Mouse (Mus musculus) c-Kit-positive CD71-positive TER-119-positive erythroid progenitor cells, embryonic 14.5 days (primary cell): ENCODE measurements around the gene Tbc1d10c.

Experiments
- DNase-seq: peaks from one replicate; pipeline ENCODE4 v3.0.0-alpha.2; 2013; ENCODE audit warnings: low spot score

Gene Tbc1d10c

DNA sequence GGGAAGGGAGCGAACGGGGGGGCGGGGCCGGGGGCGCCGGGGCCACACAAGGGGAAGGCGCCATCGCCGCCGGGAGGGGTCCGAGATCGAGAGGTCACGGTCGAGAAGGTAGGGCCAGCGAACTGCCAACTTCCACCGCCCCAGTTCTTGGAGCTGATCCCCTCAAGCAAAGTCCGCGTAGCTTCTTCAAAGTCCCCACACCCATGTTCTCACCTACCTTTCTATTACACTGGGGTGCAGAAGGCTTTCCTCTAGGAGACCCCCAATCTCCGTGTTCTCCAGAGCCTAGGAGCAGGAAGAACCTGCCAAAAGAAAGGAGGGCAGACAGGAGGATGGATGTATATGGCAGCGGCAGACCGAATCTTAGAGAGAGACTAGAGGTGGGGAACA, 24.4 kb upstream of the Tbc1d10c start:
- DNase-seq: no peak

GRCm38 (mm10) chr19:4214771-4215450, 23.8 kb upstream of the Tbc1d10c start:
- no peak for DNase-seq

DNA sequence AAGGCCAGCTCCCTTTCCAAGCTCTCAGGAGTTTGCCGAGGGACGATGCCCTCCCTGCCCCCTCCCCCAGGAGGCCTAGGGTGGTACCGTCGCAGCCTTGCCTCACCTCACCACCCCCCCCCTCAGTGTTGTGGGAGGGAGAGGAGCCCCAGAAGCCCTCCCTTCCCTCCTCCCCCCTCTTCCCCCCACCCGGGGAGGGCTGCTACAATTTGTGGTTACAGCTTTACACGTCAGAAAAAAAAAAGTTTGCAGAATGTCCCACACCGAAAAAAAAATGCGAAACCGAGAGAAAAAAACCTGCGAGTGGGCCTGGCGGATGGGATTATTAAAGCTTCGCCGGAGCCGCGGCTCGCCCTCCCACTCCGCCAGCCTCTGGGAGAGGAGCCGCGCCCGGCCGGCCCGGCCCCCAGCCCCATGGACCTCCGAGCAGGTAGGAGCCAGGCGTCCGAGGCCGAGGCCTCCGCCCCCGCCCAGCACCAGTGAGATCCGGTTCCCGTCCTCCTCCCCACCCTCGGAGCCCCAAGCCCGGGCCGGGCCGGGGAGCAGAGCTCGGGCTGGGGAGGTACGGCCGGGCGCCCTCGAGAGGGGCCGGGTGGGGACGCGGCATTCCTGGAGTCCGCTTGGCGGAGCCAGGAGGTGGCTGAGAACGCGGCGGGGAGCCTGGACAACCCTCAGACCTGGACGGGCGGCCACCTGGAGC, 23.1 kb upstream of the Tbc1d10c start, which contains the start of the genes Clcf1 and AC109138.7:
Gene Clcf1, plus strand, starts transcription at position 168 of the 700 bp plus-strand sequence.
Gene AC109138.7, plus strand, starts transcription at position 287 of the 700 bp plus-strand sequence.
- no peak for DNase-seq

DNA sequence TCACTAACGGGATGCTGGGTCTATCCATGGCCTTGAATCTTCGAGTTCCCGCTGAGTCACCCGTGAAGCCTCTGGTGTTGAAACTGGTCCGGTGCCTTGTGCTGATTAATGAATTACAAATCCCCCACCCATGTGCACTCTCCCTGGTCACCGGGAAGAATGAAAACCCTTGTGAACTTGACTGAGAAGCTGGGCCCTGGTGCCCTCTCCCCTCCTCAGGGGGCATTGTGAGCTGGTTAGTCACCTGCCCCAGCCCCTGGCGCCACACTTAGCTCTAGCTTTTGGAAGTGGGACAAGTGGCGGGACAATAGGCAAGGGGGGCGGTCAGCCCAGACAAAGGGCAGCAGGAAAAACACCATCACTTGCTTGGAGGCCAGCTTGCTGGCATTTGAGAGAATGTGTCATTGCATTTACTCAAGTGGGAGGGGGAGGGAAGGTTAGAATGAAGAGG, 22.5 kb upstream of the Tbc1d10c start:
- DNase-seq: no peak

GRCm38 (mm10) chr19:4211891-4212588, 21.0 kb upstream of the Tbc1d10c start:
- DNase-seq: no peak

- DNase-seq: no peak
Measured at GRCm38 (mm10) chr19:4208563-4208962, 17.5 kb upstream of the Tbc1d10c start.

DNA sequence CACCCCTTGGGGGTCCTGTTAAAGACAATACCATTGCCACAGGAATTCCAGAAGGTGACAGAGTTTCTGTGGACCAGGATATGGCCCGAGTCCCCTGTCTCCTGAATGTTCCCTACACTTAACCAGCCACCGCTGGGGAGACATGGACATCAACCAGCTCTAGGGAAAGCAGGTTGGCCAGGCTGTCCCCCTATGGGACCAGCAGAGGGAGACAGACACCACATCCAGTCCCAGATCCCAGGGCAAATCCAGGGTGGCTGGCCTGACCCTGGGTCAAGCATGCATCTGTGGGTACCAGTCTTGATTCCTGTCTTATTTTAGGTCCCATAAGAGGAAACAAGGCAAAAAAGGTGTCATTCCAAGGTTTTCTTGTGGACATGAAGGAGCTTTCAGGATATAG, 15.9 kb upstream of the Tbc1d10c start:
- peak; percentile 52 for DNase-seq

DNA sequence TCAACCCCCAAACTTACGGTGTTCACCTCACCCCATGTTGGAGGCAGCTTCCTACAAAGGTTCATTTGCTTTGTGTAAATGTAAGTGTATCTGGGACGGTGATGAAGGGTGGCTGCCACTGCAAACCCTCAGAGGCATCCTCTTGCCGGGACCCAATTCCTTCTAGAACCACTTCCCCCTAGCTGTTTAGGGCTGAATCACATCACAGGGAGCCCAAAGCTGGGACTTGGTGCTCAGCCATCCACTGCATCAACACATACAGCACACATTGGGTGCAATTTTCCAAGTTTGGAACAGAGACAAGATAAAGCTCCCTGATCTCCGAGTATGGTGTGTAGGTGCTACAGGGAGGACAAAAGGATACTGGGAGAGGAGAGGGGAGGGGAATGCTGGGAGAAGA, 13.8 kb upstream of the Tbc1d10c start:
- no peak for DNase-seq

GRCm38 (mm10) chr19:4203604-4204326, 12.7 kb upstream of the Tbc1d10c start:
- DNase-seq: no peak

DNA sequence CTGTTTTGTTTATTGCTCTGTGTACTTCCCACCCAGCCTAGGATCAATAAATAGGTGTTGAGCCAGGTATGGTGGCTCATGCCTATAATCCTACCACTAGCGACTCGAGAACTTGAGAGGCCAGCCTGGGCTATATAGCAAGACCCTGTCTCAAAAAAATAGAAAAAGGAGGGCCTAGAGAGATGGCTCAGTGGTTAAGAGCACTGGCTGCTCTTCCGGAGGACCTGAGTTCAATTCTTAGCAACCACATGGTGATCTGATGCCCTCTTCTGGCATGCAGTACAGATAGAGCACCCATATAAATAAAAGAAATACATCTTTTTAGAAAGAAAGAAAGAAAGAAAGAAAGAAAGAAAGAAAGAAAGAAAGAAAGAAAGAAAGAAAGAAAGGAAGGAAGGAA, 12.1 kb upstream of the Tbc1d10c start:
- DNase-seq: no peak

GRCm38 (mm10) chr19:4202149-4202548, 11.1 kb upstream of the Tbc1d10c start:
- DNase-seq: no peak

DNA sequence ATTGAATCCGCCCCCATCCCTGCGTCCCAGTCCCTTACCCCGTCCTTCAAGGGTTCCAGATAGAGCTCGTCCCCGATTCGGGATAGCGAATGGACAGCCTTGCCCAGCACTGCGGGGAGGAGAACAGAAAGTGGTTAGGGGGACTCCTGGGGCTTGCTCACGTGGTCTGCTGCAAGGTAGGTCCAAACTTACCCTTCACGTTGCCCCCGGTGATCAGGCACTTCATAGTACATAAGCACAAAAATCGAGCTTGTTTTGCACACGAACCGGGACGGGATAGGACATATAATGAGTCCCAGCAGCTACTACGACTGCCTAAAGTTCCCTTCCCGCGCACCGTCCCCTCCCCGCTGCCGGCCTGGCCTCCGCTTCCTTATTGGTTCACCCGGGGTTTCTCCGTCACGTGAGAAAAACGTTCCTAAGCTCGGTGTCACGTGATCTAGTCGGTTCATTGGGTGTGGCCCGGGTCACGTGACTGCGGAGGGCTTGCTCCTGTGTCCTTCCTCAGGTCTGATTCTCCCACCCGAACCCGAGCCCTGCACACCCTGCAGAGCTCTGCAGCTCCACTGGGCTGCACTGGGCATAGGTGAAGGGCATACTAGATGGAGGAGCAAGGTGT, 10.3 kb upstream of the Tbc1d10c start, which contains the start of gene Rad9a:
Gene Rad9a, minus strand, starts transcription at position 372 of the 619 bp plus-strand sequence.
- peak; percentile 99 for DNase-seq

DNA sequence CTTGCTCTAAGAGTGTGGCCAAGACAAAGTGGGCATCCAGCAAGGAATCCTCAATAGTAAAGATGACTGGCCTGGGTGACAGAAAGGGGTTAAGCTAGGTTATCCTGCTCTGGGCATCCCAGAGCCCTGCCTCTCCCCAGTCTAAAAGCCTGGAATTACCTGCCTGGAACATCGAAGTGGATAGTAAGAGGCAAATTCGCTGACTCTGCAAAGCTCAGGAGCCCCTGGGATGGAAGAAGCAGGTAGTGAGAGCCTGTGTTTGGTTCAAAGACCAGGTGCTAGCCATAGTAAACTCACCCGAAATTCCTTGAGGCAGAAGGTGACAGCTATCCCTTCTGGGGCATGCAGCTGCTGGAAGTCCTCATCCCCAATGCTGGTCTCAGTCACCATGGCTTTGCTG, 6.1 kb upstream of the Tbc1d10c start:
- no peak for DNase-seq

DNA sequence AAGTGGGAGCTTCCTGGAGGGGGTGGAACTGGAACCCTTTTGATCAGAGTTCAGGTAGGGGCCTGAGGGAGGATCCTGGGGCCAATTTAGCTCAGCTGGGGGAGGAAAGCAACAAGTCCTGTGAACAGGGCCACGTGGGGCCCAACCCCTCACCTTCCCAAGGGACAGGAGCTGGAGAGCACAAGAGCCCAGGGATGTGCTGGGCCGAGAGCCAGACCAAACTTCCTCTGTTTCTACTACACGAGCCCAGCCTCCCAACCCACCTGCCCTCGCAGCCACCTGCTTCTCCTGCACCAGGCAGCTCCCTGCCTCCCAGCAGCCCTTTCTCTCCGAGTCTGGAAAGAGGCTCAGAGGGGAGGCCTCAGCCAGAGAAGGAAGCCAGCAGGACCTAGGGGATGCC, 5.5 kb upstream of the Tbc1d10c start:
- DNase-seq: no peak

- DNase-seq: no peak
Measured at GRCm38 (mm10) chr19:4196048-4196447, 5.0 kb upstream of the Tbc1d10c start.

DNA sequence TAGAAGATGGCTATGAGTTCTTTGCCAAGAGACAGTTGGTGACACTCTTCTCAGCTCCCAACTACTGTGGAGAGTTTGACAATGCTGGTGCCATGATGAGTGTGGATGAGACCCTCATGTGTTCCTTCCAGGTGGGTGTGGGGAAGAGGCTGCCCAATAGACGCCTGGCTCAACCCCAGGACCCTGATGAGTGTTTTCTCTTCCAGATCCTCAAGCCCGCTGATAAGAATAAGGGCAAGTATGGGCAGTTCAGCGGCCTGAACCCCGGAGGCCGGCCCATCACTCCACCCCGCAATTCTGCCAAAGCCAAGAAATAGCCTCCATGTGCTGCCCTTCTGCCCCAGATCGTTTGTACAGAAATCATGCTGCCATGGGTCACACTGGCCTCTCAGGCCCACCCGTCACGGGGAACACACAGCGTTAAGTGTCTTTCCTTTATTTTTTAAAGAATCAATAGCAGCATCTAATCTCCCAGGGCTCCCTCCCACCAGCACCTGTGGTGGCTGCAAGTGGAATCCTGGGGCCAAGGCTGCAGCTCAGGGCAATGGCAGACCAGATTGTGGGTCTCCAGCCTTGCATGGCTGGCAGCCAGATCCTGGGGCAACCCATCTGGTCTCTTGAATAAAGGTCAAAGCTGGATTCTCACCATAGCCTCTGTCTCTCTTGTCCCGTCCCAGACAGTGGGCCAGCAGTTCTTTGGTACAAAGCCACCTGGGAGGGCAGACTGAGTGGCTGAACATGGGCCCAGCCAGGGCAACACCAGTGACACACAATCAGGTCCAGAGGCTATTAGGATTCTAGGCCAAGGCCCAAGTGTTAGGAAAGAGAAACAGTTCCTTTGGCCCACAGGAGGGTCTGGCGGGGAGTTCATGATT, 3.9 kb upstream of the Tbc1d10c start:
- DNase-seq: no peak

DNA sequence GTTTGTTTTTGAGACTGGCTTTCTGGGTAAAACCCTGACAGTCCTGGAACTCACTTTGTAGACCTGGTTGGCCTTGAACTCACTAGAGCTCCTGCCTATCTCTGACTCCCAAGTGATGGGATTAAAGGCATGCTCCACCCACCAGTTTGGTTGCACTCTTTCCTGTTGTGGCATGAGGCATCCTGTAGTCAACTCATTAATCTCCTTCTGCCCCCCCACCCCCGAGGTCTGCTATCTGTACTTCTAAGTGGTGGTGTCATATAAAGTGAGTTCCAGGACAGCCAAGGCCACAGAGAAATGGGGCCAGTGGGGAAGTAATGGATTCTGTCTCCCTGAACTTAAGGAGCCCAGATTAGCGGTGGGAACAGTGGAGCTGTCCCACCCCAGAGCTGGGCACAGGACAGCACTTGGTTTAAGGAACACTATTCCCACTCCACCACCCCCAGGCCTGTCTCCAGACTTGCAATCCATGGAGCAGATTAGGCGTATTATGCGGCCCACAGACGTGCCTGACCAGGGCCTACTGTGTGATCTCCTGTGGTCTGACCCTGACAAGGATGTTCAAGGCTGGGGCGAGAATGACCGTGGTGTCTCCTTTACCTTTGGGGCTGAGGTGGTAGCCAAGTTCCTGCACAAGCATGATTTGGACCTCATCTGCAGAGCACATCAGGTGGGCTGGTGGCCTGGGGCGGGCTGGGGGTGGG, 3.1 kb upstream of the Tbc1d10c start:
- no peak for DNase-seq

GRCm38 (mm10) chr19:4193129-4193528, 2.0 kb upstream of the Tbc1d10c start:
- DNase-seq: no peak

GRCm38 (mm10) chr19:4192251-4192985, 1.3 kb upstream of the Tbc1d10c start:
- DNase-seq: peak; percentile 22
